Mouse (Mus musculus) cerebellum, adult 11-12 months (tissue): Measurements from ENCODE around the gene Ing5.
"Not testable (repeated sequence)": the region's sequence is repeated elsewhere in the genome, so short reads cannot be mapped to it uniquely, and the experiment has no call there.

Experiments used
- DNase-seq: peaks from one replicate; pipeline ENCODE4 v3.0.0; 2022

Ing5 gene

GRCm38 (mm10) chr1:93803556-93804507 is at the start of gene Ing5:
Ing5 (plus strand) TSS chr1:93803965.
- DNase-seq = peak; percentile 99

- DNase-seq = peak; percentile 96
These were observed 49.0 kb upstream of the Ing5 start, which contains the start of gene Thap4 for GRCm38 (mm10) chr1:93754573-93755290. Thap4 (minus strand) TSS chr1:93754864.

- no peak for DNase-seq
These were observed 48.5 kb upstream of the Ing5 start for GRCm38 (mm10) chr1:93755291-93755610.

- no peak for DNase-seq
These were observed 48.1 kb upstream of the Ing5 start for GRCm38 (mm10) chr1:93755618-93756017.

- no peak for DNase-seq
These were observed 47.6 kb upstream of the Ing5 start for GRCm38 (mm10) chr1:93756154-93756553.

GRCm38 (mm10) chr1:93760076-93760475 is 43.7 kb upstream of the Ing5 start:
- no peak for DNase-seq

GRCm38 (mm10) chr1:93763531-93763930 is 40.2 kb upstream of the Ing5 start:
- not testable (repeated sequence) for DNase-seq

- no peak for DNase-seq
These were observed 38.7 kb upstream of the Ing5 start for GRCm38 (mm10) chr1:93764871-93765591.

- DNase-seq = no peak
These were observed 36.2 kb upstream of the Ing5 start for GRCm38 (mm10) chr1:93767600-93767999.

- no peak for DNase-seq
These were observed 33.9 kb upstream of the Ing5 start for GRCm38 (mm10) chr1:93769901-93770300.

- DNase-seq = no peak
These were observed 27.1 kb upstream of the Ing5 start for GRCm38 (mm10) chr1:93776686-93777085.

GRCm38 (mm10) chr1:93786912-93787311 is 16.9 kb upstream of the Ing5 start:
- no peak for DNase-seq

- no peak for DNase-seq
These were observed 9.2 kb upstream of the Ing5 start for GRCm38 (mm10) chr1:93794526-93794925.

- no peak for DNase-seq
These were observed 7.9 kb upstream of the Ing5 start for GRCm38 (mm10) chr1:93795886-93796285.

- peak; percentile 53 for DNase-seq
These were observed 2.9 kb upstream of the Ing5 start for GRCm38 (mm10) chr1:93800670-93801503.

- DNase-seq = peak; percentile 95
These were observed 2.0 kb upstream of the Ing5 start, which contains the start of gene Dtymk for GRCm38 (mm10) chr1:93801741-93802238. Dtymk (minus strand) TSS chr1:93801934.

- DNase-seq = peak; percentile 19
These were observed 994 bp upstream of the Ing5 start for GRCm38 (mm10) chr1:93802771-93803170.

- no peak for DNase-seq
These were observed 1.1 kb downstream of the Ing5 start for GRCm38 (mm10) chr1:93804818-93805217.

GRCm38 (mm10) chr1:93805221-93805951 is 1.6 kb downstream of the Ing5 start:
- DNase-seq = peak; percentile 68

GRCm38 (mm10) chr1:93808871-93809270 is 5.1 kb downstream of the Ing5 start:
- no peak for DNase-seq

GRCm38 (mm10) chr1:93810011-93810410 is 6.2 kb downstream of the Ing5 start:
- peak; percentile 24 for DNase-seq
